Mouse (Mus musculus) testis, postnatal 14 days (tissue): ENCODE measurements around the gene Dnajb1.

Source experiments
- DNase-seq: peaks from one replicate; pipeline ENCODE4 v3.0.0; 2021; ENCODE audit warnings: low spot score

The Dnajb1 gene

DNA sequence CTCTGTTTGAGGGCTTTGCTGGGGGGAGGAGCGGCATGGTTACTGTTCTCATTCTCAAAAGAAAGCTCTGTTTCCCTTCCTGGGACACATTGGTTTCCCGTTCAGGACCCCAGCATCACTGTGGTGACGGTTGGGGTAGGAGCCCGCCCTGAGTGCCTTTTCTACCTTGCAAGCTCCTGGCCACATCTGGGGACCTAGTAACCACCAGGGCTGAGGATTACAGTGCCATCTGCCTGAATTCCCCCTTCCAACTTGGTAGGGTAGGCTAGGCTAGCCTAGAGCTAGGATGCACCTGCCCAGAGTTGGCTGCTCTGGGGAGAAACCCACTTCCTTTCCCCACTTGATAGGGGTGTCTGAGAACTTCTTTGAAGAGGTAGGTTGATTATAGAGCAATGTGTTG is 3.9 kb downstream of the Dnajb1 start:
- DNase-seq, result no peak

GRCm38 (mm10) chr8:83613695-83614094 is 5.7 kb downstream of the Dnajb1 start:
- no peak for DNase-seq

GRCm38 (mm10) chr8:83616625-83617024 is 8.6 kb downstream of the Dnajb1 start:
- no peak for DNase-seq

DNA sequence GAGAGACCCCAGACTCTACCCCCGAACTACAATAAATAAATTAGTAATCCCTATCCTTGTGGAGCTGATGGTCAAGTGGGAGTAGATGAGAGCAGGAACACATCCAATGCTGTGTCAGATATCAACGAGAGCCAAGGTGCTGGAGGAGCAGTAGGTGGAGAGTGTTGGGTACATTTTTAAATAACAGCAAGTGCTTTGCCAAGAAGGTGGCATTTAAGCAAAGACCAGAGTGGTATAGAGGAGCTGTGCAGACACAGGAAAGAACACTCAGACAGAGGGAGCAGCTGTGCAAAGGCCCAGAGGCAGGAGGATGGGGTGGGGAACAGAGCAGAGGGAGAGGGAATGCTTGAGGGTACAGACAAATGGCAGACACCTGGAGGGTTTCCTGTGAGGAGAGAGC is 9.1 kb downstream of the Dnajb1 start:
- DNase-seq, result no peak

- no peak for DNase-seq
These were observed 10.6 kb downstream of the Dnajb1 start for GRCm38 (mm10) chr8:83618566-83618965.

DNA sequence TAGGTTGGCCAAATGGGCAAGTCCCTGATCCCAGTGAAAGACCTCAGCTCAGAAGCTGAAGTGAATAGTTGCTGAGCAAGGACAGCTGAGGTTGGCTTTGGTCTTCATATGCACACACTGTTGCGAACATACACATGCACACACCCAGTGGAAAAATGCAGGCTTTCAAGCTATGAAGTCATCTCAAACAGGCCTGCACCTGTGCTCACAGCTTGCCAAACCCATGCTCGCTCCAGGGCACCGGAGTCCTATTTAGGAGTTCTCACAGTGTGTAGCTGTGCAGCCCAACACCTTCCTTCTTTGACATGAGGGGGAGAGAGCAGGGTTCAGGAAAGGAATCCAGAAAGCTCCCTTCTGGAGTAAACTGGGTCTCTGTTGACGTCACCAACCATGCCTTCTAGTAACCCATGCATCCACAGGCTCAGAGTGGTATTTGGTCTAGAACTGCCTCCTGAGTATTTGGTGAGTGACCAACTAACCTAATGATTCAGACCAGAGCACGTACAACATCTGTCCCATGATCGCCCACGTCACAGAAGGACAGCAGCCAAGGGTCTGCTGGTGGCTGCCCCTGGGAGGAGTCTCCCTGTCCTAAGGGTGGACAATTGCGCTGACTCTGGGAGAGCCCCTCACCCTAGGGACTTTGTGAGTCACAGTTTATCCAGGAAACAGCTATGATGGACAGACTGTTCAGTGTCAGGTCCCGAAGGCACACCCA is 11.7 kb downstream of the Dnajb1 start:
- no peak for DNase-seq

GRCm38 (mm10) chr8:83621691-83622388 is 13.8 kb downstream of the Dnajb1 start:
- DNase-seq, result no peak

DNA sequence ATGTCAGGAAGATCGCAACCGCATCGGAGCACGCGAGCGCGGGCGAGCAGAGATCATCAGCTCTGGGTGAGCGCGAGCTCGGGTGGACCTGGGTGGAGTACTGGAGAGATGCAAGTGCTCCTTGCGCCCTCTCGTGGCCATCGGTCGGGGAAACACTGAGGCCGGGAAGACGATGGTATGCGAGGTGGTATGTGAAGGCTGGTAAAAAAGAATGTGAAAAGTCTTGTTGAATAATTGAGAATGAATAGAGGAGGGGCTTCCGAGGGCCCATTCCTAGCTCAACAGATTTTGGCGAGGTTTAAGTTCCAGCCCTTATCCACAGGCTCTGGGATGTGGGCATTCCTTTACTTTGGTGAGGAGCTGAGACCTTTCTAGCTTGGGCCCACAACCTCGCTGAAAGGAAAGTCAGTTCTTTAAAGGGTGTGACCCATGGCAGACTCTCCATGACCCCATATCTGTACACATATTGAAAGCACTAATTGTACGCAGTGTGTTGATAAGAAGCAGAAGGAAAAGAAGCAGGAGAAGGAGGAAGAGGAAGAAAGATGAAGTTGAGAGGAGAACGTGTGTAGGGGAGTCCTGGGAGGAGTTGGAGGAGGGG is 14.5 kb downstream of the Dnajb1 start:
- DNase-seq, result peak; percentile 76

- no peak for DNase-seq
These were observed 15.6 kb downstream of the Dnajb1 start for GRCm38 (mm10) chr8:83623549-83623948.

DNA sequence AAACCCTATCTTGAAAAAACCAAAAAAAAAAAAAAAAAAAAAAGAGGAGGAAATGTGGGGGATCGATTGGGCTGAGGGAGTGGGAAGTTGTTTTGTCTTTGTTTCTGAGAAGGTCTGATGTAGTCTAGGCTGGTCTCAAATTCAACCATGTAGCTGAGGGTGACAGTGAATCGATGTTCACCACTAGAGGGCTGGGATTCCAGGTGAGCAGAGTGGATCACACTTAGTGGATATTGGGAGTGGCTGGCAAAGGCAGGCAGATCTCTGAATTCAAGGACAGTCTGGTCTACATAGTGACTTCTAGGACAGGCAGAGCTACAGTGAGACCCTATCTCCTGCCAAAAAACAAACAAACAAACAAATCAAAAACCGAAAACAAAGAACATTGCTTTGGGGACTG is 16.7 kb downstream of the Dnajb1 start:
- DNase-seq, result no peak

GRCm38 (mm10) chr8:83625676-83626299 is 17.8 kb downstream of the Dnajb1 start:
- DNase-seq, result no peak

- no peak for DNase-seq
These were observed 24.2 kb downstream of the Dnajb1 start for GRCm38 (mm10) chr8:83632083-83632707.

GRCm38 (mm10) chr8:83638856-83639255 is 30.9 kb downstream of the Dnajb1 start:
- no peak for DNase-seq

- DNase-seq, result no peak
These were observed 31.7 kb downstream of the Dnajb1 start for GRCm38 (mm10) chr8:83639649-83640048.

DNA sequence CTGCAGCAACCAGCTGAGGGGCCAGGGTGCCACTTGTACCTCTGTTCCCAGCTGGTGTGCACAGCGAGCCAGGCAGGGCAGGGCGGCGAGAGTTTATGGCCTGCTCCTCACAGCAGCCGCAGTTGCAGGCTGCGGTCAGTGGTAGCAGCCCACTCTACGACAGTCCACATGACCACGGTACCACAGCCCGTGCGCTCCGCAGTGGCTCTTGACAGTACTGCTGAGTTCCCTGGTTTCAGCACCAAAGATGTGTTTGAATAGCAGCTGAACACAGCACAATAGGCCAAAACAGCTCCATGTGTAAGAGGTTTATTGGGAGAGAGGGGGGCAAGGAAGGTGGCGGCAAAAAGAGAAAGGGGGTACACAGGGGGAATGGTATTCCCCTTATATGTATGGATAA is 39.5 kb downstream of the Dnajb1 start:
- DNase-seq, result no peak

GRCm38 (mm10) chr8:83648031-83648430 is 40.0 kb downstream of the Dnajb1 start:
- DNase-seq, result no peak

DNA sequence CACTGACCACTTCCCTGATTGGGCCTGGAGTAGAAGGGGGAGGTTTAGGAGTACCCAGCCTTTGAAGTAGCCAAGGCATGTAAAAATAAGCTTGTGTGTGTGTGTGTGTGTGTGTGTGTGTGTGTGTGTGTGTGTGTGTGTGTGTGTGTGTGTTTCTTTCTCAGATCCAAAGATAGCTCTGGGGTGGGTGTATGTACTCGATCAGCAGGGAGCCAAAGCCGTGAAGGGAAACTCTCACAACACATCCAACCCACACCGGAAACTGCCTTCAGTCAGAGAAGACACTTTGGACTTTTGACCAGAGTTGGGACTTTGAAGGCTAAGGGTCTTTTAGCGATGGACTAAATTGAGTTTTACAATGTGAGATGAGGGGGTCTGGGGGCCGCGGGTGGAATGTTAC is 41.7 kb downstream of the Dnajb1 start:
- no peak for DNase-seq

DNA sequence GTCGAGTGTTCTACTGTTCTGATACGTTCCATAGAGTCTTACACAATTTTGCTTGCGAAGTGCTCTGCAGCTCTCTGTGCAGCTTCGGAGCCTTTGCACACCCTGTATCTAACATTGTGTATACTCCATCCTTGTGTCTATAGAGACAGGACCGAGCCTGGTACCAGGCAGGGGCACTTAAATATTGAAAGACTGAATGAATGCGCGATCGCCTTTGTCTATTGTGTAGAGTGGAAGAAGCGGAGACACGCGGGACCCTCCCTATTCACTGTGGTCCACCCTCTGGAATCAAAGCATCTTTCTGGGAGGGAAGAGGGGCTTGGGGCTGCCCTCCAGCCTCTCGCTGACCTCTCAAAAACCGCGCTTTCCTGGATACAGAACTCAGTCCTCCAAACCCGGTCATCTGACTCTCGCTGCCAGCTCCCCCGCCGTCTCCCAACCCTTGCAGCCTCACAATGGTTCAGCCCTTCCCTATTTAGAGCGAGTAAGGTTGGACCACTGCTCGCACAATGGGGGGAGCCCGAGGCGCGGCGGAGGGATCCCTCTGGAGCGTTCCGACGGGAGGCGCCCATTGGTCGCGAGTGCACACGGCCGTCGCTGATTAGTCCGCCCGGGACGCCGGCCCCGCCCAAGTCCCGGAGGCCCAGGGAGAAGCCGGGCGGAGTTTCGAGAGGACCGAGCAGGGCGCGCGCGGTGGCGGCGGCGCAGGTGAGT is 44.2 kb downstream of the Dnajb1 start, which contains the start of gene Gipc1:
Gene Gipc1 (plus strand): TSS at position 648 of the 714 bp plus-strand sequence.
- peak; percentile 95 for DNase-seq

- DNase-seq, result no peak
These were observed 45.0 kb downstream of the Dnajb1 start for GRCm38 (mm10) chr8:83652744-83653661.

GRCm38 (mm10) chr8:83653662-83654017 is 45.6 kb downstream of the Dnajb1 start:
- no peak for DNase-seq

- no peak for DNase-seq
These were observed 46.7 kb downstream of the Dnajb1 start for GRCm38 (mm10) chr8:83654725-83655124.
